Mouse (Mus musculus): ENCODE measurements around the gene Vegfd.

DNA sequence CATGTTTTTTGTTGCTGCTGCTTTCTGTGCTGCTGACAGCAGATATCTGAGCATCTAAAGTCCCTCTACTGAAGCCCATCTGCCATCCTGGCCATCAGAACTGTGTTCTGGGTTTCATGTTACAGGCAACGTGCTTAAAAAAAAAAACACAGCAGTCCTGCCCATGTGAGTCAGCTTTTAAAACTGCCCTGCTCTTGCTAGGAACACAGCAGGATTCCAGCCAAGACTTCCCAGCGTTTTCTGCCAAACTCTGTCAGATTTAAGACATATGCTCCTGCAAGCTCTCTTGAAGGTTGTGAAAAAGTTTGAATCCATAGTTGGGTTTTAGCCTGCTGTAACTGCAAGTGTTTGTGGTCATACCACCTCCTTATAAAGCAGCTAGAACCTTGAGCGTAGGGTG is at the start of gene Vegfd:
- no peak for TF ChIP-seq GATA1 (IDR thresholded peaks at IDR 0.05; ENCODE audit: low read depth, low read length)
- TF ChIP-seq SIN3A (IDR thresholded peaks at IDR 0.05; ENCODE audit: low read length), result no peak
- no peak for TF ChIP-seq CTCF (IDR thresholded peaks at IDR 0.05 in 2 of 3, conservative IDR thresholded peaks at IDR 0.05 in 1 of 3; ENCODE audit: control insufficient read depth in 1 of 3, insufficient read depth in 1 of 3, low read depth in 2 of 3, low read length in 3 of 3, poor library complexity in 1 of 3, severe bottlenecking in 1 of 3)
- no peak for TF ChIP-seq MYC (IDR thresholded peaks at IDR 0.05; ENCODE audit: low read depth, low read length)
- TF ChIP-seq HCFC1 (IDR thresholded peaks at IDR 0.05; ENCODE audit: low read depth, low read length), result no peak
- TF ChIP-seq RCOR1 (IDR thresholded peaks at IDR 0.05; ENCODE audit: low read depth, low read length), result 0 out of 2 replicates have a peak, but pooled peaks have one; percentile 19
- no peak for TF ChIP-seq CHD2 (IDR thresholded peaks at IDR 0.05; ENCODE audit: low read length)
- no peak for TF ChIP-seq MAX (IDR thresholded peaks at IDR 0.05; ENCODE audit: low read length)
